Mouse (Mus musculus) left cerebral cortex, adult 8-10 months (tissue): ENCODE data around the gene Hnrnph3. TPM values are rescaled to one million over a fixed set of nuclear protein-coding genes. Genes with fewer than 3 reads are reported as not detected.
"Not testable (repeated sequence)": the region's sequence is repeated elsewhere in the genome, so short reads cannot be mapped to it uniquely, and the experiment has no call there.

Experiments used
- DNase-seq, 2 experiments: peaks; one replicate each; pipeline ENCODE4 v3.0.0; 2022; ENCODE audit warnings: low spot score in 2 of 2
- total RNA-seq, 4 experiments: library from RNA; stranded (reverse); gene quantifications; 2 replicates each; pipeline ENCODE4 v1.2.4; 2022

The Hnrnph3 gene
- 10 to 100 TPM; 45.0 to 55.4 (median 47.2) TPM for total RNA-seq

GRCm38 (mm10) chr10:63023749-63024579 is at the start of gene Hnrnph3, which contains the start of gene Pbld2:
Gene Hnrnph3 (minus strand): TSS chr10:63024217.
Gene Pbld2 (plus strand): TSS chr10:63024315.
- DNase-seq, result peak; percentile 98

GRCm38 (mm10) chr10:63065988-63066387 is 42.0 kb upstream of the Hnrnph3 start:
- DNase-seq, result peak; percentile 39 to 69

- DNase-seq, result no peak
These were observed 41.5 kb upstream of the Hnrnph3 start for GRCm38 (mm10) chr10:63065561-63065960.

GRCm38 (mm10) chr10:63064516-63064915 is 40.5 kb upstream of the Hnrnph3 start:
- no peak for DNase-seq

- DNase-seq, result no peak
These were observed 39.3 kb upstream of the Hnrnph3 start for GRCm38 (mm10) chr10:63063365-63063764.

GRCm38 (mm10) chr10:63062696-63063095 is 38.7 kb upstream of the Hnrnph3 start:
- DNase-seq, result no peak

- no peak for DNase-seq
These were observed 37.2 kb upstream of the Hnrnph3 start for GRCm38 (mm10) chr10:63061266-63061665.

GRCm38 (mm10) chr10:63060406-63060805 is 36.4 kb upstream of the Hnrnph3 start:
- no peak for DNase-seq

GRCm38 (mm10) chr10:63059862-63060261 is 35.8 kb upstream of the Hnrnph3 start, which contains the start of gene Pbld1:
Gene Pbld1 (plus strand): TSS chr10:63060162.
- no peak for DNase-seq

- DNase-seq, result no peak
These were observed 33.1 kb upstream of the Hnrnph3 start for GRCm38 (mm10) chr10:63056966-63057750.

GRCm38 (mm10) chr10:63054586-63054985 is 30.6 kb upstream of the Hnrnph3 start:
- no peak for DNase-seq

GRCm38 (mm10) chr10:63054071-63054470 is 30.1 kb upstream of the Hnrnph3 start:
- not testable (repeated sequence) for DNase-seq

GRCm38 (mm10) chr10:63053007-63053406 is 29.0 kb upstream of the Hnrnph3 start:
- no peak for DNase-seq

- DNase-seq, result no peak
These were observed 28.0 kb upstream of the Hnrnph3 start for GRCm38 (mm10) chr10:63052011-63052410.

GRCm38 (mm10) chr10:63051267-63051666 is 27.2 kb upstream of the Hnrnph3 start:
- DNase-seq, result no peak

- no peak for DNase-seq
These were observed 25.1 kb upstream of the Hnrnph3 start for GRCm38 (mm10) chr10:63049106-63049505.

GRCm38 (mm10) chr10:63047751-63048150 is 23.7 kb upstream of the Hnrnph3 start:
- DNase-seq, result no peak

- no peak for DNase-seq
These were observed 19.1 kb upstream of the Hnrnph3 start for GRCm38 (mm10) chr10:63043154-63043553.

- DNase-seq, result no peak
These were observed 16.0 kb upstream of the Hnrnph3 start for GRCm38 (mm10) chr10:63039867-63040628.

- no peak for DNase-seq
These were observed 14.7 kb upstream of the Hnrnph3 start for GRCm38 (mm10) chr10:63038571-63039320.

GRCm38 (mm10) chr10:63032956-63033355 is 8.9 kb upstream of the Hnrnph3 start:
- no peak for DNase-seq
